Mouse (Mus musculus) embryonic fibroblast, embryonic 13.5 days (primary cell): Measurements from ENCODE around the gene Lypd4.

Experiments used
- CTCF ChIP-seq: IDR thresholded peaks from 2 replicates; pipeline ENCODE4 v1.5.1; 2011; ENCODE audit warnings: mild to moderate bottlenecking, control low read depth, low read length, moderate library complexity, borderline replicate concordance; ENCODE audit not compliant: insufficient read depth
- POLR2A ChIP-seq: IDR thresholded peaks from 2 replicates; pipeline ENCODE4 v1.6.1; 2011; ENCODE audit warnings: low read depth, mild to moderate bottlenecking, control low read depth, low read length, moderate library complexity

GRCm38 (mm10) chr7:24901842-24902241 lies 32.1 kb upstream of the Lypd4 start:
- no peak for TF ChIP-seq CTCF
- no peak for TF ChIP-seq POLR2A
